Mouse (Mus musculus) cerebellum, adult 9-11 months (tissue): ENCODE results near the gene Ccdc103.

Source experiments
- DNase-seq: peaks from one replicate; pipeline ENCODE4 v3.0.0; 2022

Gene Ccdc103

GRCm38 (mm10) chr11:102880585-102881313 lies at the start of gene Ccdc103, which contains the start of gene Eftud2:
TSS of gene Ccdc103 (plus strand) at chr11:102881204.
TSS of gene Eftud2 (minus strand) at chr11:102880985.
- DNase-seq, result peak; percentile 92

DNA sequence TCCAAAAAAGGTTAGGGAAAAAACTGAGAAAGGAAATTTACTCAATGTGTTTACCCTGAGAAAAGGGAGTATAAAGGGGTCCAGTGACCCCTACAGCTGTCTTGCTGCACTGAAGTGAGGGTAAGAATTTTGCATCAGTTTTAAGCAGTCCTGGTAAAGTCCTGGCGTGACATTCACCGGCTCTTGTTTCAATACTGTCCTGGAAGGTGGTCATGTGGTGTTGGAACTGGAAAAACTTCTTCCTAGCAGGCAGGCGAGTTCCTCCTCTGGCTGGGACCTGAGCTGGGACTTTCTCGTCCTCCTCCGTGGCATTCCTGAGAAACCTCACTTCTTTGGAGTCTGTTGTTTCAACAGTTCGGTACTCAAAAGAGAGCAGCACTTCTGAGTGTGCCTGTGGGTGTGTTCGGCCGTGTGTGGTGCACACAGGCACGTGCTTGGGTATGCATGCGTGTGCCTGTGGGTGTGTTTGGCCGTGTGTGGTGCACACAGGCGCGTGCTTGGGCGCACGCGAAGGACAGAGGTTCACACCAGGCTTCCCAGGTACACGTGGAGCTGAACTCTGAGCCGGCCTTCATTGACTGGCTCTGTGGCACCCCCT lies 48.2 kb upstream of the Ccdc103 start:
- DNase-seq, result no peak

GRCm38 (mm10) chr11:102834219-102834618 lies 46.8 kb upstream of the Ccdc103 start:
- DNase-seq, result no peak

- DNase-seq, result no peak
Observed at GRCm38 (mm10) chr11:102835549-102835948, 45.5 kb upstream of the Ccdc103 start, which contains the start of gene Higd1b. TSS of gene Higd1b (plus strand) at chr11:102835849.

DNA sequence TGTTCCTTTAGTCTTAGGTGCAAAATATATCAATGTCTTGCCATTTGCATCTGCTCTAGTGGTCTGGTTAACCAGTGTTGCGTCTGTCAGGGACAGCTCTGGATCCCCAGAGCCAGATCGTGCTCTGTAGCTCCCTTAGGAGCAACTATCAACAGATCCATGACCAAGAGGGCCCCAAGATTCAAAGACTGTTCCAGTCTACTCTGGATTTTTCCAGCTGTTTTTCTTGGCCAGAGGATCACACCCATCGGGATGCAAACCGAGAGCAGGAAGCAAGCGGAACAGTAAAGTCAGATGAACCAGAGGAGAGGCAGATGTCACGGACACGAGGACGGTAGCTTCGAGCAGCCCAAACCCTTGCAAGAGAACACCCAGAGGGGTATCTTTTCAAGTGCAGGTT lies 44.9 kb upstream of the Ccdc103 start:
- DNase-seq, result no peak

DNA sequence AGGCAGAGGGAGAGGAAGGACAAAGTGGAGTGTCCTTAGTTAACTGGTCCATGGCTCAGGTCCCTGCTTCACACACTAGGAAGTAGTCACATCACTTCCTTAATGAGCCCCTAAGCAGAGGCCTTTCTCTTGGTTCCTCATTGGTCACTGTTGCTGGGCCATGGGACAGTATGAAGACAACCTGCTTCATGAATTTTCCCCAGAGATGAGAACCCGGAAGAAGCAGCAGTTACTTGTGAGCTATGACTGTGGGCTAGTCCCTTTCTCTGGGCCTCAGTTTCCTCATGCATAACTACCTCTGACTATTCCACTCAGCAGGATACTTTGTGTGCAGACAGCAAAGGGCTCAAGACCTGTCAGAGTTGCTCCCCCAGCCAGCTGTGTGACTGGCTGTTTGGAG lies 43.6 kb upstream of the Ccdc103 start:
- no peak for DNase-seq

GRCm38 (mm10) chr11:102838126-102838525 lies 42.9 kb upstream of the Ccdc103 start:
- DNase-seq, result no peak

DNA sequence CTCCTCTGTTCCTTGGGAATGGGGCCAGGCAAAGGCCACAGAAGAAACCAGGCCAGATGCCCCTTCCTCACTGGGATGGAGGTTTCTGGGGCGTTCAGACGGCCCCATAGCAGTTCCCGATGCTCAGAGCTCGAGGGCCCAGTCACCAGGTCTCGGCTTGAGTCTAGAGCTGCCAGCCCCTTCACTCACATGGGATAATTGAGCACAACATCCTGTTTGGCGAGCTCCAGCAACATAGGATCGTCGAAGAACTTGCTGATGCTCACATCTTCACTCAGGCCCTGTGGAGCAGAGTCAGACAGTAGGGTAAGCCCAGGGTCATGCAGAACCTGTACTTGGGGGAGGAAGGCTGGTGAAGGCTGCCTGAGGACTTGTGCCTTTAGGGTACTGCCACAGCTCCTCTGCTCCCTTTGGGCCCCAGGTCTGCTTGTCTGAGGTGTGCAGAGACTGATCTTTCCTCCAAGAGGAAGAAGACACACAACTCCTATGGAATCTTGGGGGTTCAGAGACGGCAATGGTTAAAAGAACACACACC lies 42.3 kb upstream of the Ccdc103 start:
- no peak for DNase-seq

- no peak for DNase-seq
Observed at GRCm38 (mm10) chr11:102845926-102846325, 35.1 kb upstream of the Ccdc103 start.

DNA sequence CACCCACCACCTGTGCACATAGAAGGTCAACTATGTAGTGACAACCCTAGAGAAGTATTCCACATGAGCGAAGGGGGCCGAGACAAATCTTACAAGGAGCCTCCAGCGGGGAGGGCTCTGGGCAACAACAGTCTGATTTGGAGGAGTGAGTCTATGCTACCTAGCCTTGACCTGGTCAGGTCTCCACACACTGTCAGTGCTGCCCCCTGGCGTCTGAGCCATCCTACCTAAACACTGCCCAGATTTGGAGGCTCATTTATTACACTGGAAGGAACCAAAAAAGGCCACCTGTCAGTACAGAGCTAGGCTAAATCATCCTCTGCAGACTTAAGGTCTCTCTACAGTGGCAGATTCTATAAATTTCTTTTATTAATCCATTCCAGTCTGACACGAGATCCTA lies 29.1 kb upstream of the Ccdc103 start:
- peak; percentile 59 for DNase-seq

DNA sequence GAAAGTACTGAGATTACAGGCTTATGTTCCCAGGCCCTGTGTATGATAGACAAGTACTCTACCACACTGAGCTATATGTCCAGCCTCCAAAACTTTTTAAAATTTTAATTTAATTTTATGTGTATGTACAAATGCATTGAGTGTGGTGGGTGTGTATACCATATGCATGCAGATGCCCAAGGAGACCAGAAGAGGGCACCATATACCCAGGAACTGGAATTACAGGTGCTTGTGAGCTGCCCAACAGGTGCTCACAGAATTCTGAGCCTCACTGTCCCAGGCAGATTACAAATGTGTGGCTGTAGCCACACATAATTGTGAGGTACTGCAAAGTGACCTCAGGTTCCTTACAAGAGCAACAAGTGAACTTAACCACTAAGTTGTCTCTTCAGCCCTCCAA lies 27.2 kb upstream of the Ccdc103 start:
- no peak for DNase-seq

- DNase-seq, result no peak
Observed at GRCm38 (mm10) chr11:102855941-102856340, 25.1 kb upstream of the Ccdc103 start.

DNA sequence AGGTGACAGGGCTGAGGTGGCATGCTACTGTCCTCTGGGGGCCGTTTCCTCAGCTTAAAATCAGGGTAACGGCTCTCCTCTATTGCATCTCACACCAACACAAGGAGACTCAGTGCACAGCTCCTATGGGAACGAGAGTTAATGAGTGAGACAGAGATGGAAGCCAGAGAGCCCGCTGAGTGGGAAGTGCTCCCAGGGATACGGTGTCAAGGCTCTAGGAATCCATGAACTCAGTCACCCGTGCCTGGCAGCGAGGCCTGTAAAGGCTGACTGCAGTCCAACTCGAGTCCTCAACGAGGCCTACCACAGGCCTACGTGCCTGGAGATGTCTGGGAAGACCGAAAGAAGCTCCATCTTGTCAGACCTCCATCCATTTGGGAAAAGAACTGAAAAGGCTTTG lies 22.1 kb upstream of the Ccdc103 start:
- DNase-seq, result no peak

- DNase-seq, result peak; percentile 38
Observed at GRCm38 (mm10) chr11:102859933-102860332, 21.1 kb upstream of the Ccdc103 start.

- no peak for DNase-seq
Observed at GRCm38 (mm10) chr11:102864272-102864671, 16.7 kb upstream of the Ccdc103 start.

DNA sequence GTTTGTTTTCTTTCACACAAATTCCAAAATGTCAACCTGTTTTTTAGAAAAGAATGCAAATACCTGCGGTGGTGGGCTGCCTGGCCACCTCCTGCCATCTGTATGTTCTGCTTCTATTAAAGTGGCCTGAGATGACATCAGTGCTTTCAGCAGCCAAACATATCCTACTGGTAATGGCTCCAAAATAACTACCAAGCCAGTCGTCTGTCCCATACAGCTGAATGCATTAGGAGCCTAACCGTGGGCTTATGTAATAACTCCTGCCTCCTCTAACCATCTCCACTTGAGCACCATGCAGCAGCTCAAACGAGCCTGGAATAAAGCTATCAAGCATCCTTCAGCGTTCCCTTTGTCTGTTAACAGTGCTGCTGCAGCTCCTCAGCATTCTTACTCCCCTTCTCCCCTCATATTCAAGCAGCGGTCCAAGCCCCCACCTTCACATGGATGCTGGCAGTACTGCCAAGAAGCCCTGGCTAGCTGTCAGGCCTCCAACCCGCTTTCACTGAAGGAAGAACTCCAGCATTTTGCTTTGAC lies 6.1 kb upstream of the Ccdc103 start:
- peak; percentile 82 for DNase-seq

- DNase-seq, result no peak
Observed at GRCm38 (mm10) chr11:102879558-102879957, 1.4 kb upstream of the Ccdc103 start.

GRCm38 (mm10) chr11:102881314-102882198 lies 552 bp downstream of the Ccdc103 start:
- no peak for DNase-seq

DNA sequence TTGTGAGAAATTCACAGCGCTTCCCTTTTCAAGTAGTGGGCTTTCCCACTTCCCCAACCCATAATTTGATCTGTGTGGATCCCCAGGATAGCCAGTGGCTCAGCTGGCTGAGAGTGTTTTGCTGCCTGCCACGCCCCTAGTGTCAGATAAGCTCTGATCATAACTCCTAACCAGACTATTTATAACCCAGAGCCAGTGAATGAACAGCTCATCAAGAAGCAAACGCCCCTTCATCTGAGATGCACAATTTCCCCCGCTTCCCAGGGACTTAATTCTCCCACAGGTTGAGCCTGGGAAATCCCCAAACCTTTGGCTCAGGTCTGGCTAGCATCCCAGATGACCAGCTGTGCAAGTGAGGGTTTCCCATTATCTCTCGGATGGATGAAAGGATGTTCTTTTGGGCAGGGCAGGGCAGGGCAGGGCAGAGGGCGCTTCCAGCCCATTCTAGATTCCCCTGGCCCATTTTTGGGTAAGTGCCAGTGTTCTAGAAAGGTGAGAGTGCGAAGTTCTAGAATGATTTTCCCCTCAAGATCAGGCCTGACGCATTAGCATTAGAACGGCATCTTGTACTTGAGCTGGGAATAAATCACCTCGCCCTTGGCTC lies 3.7 kb downstream of the Ccdc103 start, which contains the start of gene Fam187a:
Gene Fam187a, plus strand, starts transcription at position 554 of the 604 bp plus-strand sequence.
- DNase-seq, result no peak

GRCm38 (mm10) chr11:102887433-102887832 lies 6.4 kb downstream of the Ccdc103 start:
- no peak for DNase-seq

DNA sequence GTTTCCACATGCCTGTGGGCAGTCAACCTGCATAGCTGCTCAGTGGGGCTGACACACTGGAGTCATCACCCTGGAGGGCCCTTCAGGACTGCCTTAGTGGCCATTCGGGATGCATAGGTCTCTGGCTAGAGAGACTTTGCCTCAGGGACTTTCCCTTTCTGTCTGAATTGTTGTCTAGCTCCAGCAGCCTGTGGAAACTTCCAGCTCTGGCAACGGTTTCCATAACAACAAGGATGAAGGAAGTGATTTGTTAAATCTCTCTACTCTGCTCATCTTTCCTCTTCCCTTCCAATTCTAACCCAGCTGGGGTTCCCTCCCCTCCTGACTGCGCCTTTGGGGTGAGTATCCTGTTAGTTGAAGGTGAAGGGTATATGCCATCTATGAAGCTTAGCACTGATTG lies 7.1 kb downstream of the Ccdc103 start:
- no peak for DNase-seq

DNA sequence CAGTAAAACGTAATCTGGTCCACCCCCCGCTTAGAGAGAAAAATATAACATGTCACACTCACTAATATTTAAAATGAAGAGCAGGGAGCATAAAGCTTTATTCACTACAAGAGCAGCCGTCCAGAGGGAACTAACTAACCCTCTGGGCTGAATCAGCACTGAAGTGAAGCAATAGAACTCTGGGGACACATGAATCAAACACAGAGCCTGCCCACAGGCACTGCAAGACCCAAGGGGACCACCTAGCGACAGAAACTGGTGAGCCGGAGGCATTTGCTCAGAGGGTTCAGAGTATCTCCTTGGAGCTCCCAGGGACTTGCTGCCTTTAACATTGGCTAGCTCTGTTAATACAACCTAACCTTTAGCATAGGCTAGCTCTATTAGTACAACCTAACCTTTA lies 9.1 kb downstream of the Ccdc103 start:
- DNase-seq, result no peak
